Mouse (Mus musculus) E14TG2a.4 (cell line): Measurements from ENCODE around the gene Apold1.

Experiments
- CTCF ChIP-seq: conservative IDR thresholded peaks from 2 replicates; pipeline ENCODE4 v1.5.1; 2014; ENCODE audit warnings: low read length
- NANOG ChIP-seq: IDR thresholded peaks from 2 replicates; pipeline ENCODE4 v1.6.1; 2014; ENCODE audit warnings: borderline replicate concordance, low read length, mixed read lengths
- POU5F1 ChIP-seq: IDR thresholded peaks from 2 replicates; pipeline ENCODE4 v1.6.1; 2014; ENCODE audit warnings: low read length, borderline replicate concordance

DNA sequence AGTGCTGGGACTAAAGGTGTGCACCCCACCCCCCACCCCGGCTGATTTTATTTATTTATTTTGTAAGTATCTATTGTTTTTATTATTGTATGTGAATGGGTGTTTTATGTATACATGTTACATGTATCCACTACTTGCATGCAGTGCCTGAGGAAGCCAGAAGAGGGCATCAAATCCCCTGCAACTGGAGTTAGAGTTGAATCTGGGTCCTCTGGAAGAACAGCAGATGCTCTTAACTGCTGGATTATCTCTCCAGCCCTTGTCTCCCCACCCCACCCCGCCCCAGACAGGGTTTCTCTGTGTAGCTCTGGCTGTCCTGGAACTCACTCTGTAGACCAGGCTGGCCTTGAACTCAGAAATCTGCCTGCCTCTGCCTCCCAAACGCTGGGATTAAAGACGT lies 25.1 kb upstream of the Apold1 start:
- TF ChIP-seq CTCF (peak; percentile 46), POU5F1 (no peak), NANOG (no peak)
